Mouse (Mus musculus) small intestine, adult 2 months (tissue): ENCODE measurements around the gene Crlf1.

Experiments
- CTCF ChIP-seq: fragments of 200-500 bp; IDR thresholded peaks from 2 replicates; pipeline ENCODE4 v1.5.1; 2012; ENCODE audit warnings: low read depth, mild to moderate bottlenecking, control low read depth, inconsistent platforms, low read length, moderate library complexity, mixed read lengths; ENCODE audit not compliant: insufficient replicate concordance, insufficient read length; ENCODE audit errors: extremely low read depth
- POLR2A ChIP-seq: fragments of 200-500 bp; IDR thresholded peaks from 2 replicates; pipeline ENCODE4 v1.6.1; 2012; ENCODE audit warnings: low read depth, mild to moderate bottlenecking, control low read depth, inconsistent platforms, low read length, moderate library complexity

DNA sequence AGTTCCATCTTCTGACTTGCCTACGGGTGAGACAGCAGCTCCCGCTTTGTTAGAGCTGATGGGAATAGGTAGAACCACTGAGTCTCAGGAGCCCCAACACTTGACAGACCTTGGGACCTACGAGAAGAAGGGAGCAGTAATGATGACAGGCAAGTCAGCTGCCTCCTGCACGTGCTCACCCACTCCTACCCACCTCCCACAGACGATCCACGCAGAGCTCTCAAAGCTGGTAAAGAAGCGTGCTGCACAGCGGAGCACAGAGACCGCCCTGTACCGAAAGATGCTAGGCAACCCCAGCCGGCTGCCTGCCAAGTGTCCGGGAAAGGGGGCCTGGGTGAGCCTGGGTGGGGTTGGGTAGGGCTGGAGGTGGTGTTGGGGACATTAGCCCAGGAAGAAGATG is 41.3 kb downstream of the Crlf1 start:
- TF ChIP-seq CTCF (no peak), POLR2A (no peak)
